Mouse (Mus musculus): ENCODE data around the gene Nucb1. TPM values are rescaled to one million over a fixed set of nuclear protein-coding genes. Genes with fewer than 3 reads are reported as not detected.

The Nucb1 gene
- polyA plus RNA-seq, 1 experiment, result 66.6 TPM

DNA sequence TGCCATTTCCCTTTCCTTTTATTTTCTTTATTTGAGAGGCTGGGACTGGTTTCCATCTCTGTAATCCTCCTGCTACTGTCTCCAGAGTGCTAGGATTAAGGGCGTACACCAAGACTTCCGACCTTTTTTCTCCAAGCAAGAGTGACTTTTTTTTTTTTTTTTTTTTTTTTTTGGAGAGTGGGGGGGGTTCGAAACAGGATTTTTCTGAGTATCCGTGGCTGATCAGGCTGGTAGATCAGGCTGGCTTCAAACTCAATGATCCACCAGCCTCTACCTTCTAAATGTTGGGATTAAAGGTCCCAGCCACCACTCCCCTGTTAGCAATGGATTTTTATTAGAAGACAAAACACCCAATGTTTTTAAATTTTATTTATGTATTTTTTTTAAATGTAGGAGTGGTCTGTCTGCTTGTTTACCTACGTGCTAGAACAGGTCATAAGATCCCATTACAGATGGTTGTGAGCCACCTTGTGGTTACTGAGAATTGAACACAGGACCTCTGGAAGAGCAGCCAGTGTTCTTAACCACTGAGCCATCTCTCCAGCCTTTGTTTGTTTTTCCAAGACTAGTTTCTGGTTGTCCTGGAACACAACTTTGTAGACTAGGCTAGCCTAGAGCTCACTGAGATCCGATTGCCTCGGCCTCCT is 16.4 kb upstream of the Nucb1 start:
- Histone ChIP-seq H3K4me1 (ENCODE audit: control insufficient read depth) (peaks cover 32% of the 10 kb centered on the region), H3K36me3 (ENCODE audit: control insufficient read depth) (peaks cover 44% of the 10 kb centered on the region)

GRCm38 (mm10) chr7:45525809-45526473 is 15.7 kb upstream of the Nucb1 start, which contains the start of the genes Ppp1r15a and Plekha4:
Gene Ppp1r15a (minus strand): TSS chr7:45526268.
Gene Plekha4 (plus strand): TSS chr7:45526330.
- H3K4me3 ChIP-seq (replicated peaks), result peak within 1 kb of the TSS; percentile 87
- H3K4me1 ChIP-seq (ENCODE audit: control insufficient read depth), result peaks cover 38% of the 10 kb centered on the region
- peaks cover 4% of the 10 kb centered on the region for H3K9me3 ChIP-seq (ENCODE audit: control insufficient read depth, low read length)
- TF ChIP-seq GATA1 (IDR thresholded peaks at IDR 0.05; ENCODE audit: low read length) (0 out of 2 replicates have a peak, but pooled peaks have one; percentile 16), TAL1 (IDR thresholded peaks at IDR 0.05; ENCODE audit: low read length) (no peak)
- peaks cover 23% of the 10 kb centered on the region for H3K27me3 ChIP-seq (ENCODE audit: control insufficient read depth)
- peaks cover 50% of the 10 kb centered on the region for H3K36me3 ChIP-seq (ENCODE audit: control insufficient read depth)

More for the DNA sequence above, 16.4 kb upstream of the Nucb1 start:
- Histone ChIP-seq H3K9me3 (ENCODE audit: control insufficient read depth, low read length) (peaks cover 4% of the 10 kb centered on the region), H3K27me3 (ENCODE audit: control insufficient read depth) (peaks cover 28% of the 10 kb centered on the region), H3K4me3 (replicated peaks) (peak overlapping the region; percentile 87)
- TF ChIP-seq GATA1 (IDR thresholded peaks at IDR 0.05; ENCODE audit: low read length) (no peak), TAL1 (IDR thresholded peaks at IDR 0.05; ENCODE audit: low read length) (no peak)

DNA sequence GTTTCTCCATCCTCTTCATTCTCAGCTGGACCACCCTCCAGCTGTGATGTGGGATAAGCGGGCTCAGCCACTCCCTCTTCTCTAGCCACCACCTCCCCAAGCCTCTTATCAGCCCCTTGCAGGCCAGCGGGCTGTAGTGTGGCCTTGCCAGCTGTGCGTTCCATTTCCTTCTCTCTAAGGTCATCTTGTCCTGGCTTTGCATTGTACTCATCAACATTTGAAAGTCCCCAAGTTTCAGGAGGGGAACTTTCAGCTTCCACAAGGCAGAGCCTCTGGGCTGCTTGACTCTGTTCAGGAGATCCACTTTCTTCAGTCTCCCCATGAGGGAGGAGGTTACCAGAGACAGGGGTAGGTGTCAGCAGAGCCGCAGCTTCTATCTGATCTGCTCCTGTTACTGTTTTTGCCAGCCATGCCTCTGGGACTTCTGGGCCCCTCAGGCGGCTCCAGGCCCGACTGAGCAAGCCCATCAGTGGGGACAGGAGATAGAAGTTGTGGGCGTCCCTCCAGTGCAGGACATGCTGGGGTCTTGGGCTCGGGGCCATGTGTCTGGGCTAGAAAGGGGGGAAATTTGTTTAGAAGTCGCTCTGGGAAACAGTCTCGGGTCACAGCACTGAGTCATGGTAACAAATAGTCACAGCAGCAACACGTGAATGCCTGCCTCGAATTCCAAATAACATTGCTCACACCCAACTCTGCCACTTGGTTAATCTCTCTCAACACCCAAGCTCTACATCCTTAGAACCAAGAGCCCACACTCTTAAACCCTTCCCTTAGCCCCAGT is 14.8 kb upstream of the Nucb1 start:
- H3K36me3 ChIP-seq (ENCODE audit: control insufficient read depth), result peaks cover 57% of the 10 kb centered on the region
- peaks cover 16% of the 10 kb centered on the region for H3K27me3 ChIP-seq (ENCODE audit: control insufficient read depth)
- H3K9me3 ChIP-seq (ENCODE audit: control insufficient read depth, low read length), result peaks cover 4% of the 10 kb centered on the region
- TF ChIP-seq GATA1 (IDR thresholded peaks at IDR 0.05; ENCODE audit: low read length) (peak; percentile 95), TAL1 (IDR thresholded peaks at IDR 0.05; ENCODE audit: low read length) (peak; percentile 100)
- H3K4me3 ChIP-seq (replicated peaks), result peak overlapping the region; percentile 87
- H3K4me1 ChIP-seq (ENCODE audit: control insufficient read depth), result peaks cover 42% of the 10 kb centered on the region

GRCm38 (mm10) chr7:45523678-45524170 is 13.5 kb upstream of the Nucb1 start:
- peaks cover 48% of the 10 kb centered on the region for H3K4me1 ChIP-seq (ENCODE audit: control insufficient read depth)

DNA sequence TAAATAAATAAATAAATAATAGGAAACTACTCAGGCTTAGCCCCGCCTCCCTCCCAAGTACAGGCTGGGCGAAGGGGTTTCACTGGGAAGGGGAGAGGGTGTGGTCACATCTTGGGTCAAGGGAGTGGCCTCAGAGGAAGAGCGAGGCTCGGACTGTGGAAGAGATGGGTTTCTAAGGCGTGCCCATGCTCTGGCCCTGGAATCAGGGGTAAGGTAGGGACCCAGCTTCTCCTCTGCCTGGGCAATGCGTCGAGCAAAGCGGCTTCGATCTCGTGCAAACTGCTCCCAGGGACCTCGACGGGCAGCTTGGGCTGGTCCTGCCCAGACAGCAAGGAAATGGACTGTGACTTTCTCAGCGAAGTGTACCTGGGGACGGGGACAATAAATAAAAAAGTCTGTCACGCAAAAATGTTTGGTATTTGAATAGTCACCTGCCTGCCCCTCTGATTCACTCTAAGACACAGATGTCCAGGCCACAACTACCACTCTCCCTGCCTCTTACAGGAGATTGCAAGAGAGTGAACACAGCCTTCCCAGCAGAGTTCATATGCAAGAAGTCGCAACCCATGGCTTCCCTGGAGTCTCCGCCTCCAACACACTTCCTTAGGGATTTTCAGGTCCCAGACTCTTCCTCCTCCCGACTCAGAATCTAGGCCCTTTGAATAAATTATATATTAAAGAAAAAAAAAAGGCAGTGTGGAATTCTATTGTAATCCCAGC is 12.9 kb upstream of the Nucb1 start:
- H3K4me3 ChIP-seq (replicated peaks), result peak overlapping the region; percentile 87
- peaks cover 53% of the 10 kb centered on the region for H3K4me1 ChIP-seq (ENCODE audit: control insufficient read depth)
- peaks cover 4% of the 10 kb centered on the region for H3K9me3 ChIP-seq (ENCODE audit: control insufficient read depth, low read length)
- peaks cover 72% of the 10 kb centered on the region for H3K36me3 ChIP-seq (ENCODE audit: control insufficient read depth)
- 0 out of 2 replicates have a peak, but pooled peaks cover 2% of the 10 kb centered on the region for H3K27me3 ChIP-seq (ENCODE audit: control insufficient read depth)
- no peak for TF ChIP-seq TAL1 (IDR thresholded peaks at IDR 0.05; ENCODE audit: low read length)
- no peak for TF ChIP-seq GATA1 (IDR thresholded peaks at IDR 0.05; ENCODE audit: low read length)

More at GRCm38 (mm10) chr7:45523678-45524170, 13.5 kb upstream of the Nucb1 start:
- H3K27me3 ChIP-seq (ENCODE audit: control insufficient read depth), result peaks cover 3% of the 10 kb centered on the region
- peaks cover 69% of the 10 kb centered on the region for H3K36me3 ChIP-seq (ENCODE audit: control insufficient read depth)
- peaks cover 4% of the 10 kb centered on the region for H3K9me3 ChIP-seq (ENCODE audit: control insufficient read depth, low read length)
- TF ChIP-seq GATA1 (IDR thresholded peaks at IDR 0.05; ENCODE audit: low read length) (no peak), TAL1 (IDR thresholded peaks at IDR 0.05; ENCODE audit: low read length) (no peak)
- H3K4me3 ChIP-seq (replicated peaks), result peak overlapping the region; percentile 87

DNA sequence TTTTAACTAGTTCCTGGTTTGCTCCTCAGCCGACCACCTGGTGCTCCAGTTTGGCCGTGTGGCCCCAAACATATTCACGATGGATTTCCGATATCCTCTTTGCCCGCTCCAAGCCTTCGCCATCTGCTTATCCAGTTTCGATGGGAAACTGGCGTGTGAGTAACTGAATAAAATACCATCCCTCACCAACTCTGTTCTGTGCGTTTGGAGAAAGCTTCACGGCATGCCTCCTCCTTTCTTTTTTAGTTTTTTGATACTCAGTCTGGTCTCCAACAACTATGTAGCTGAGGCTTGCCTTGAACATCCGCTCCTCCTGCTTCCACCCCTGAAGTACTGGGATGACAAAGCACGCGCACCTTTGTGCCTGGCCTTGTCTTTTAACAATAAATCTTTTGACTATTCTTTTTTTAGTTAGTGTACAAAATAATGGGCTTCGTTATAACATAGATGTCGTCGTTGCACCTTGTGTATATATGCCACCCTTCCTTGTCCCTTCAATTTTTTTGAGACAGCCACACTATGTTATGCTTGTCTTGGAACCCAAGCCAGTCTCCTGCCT is 12.1 kb upstream of the Nucb1 start:
- H3K36me3 ChIP-seq (ENCODE audit: control insufficient read depth), result peaks cover 72% of the 10 kb centered on the region
- H3K4me1 ChIP-seq (ENCODE audit: control insufficient read depth), result peaks cover 56% of the 10 kb centered on the region
- H3K9me3 ChIP-seq (ENCODE audit: control insufficient read depth, low read length), result peaks cover 4% of the 10 kb centered on the region
- no peak for TF ChIP-seq TAL1 (IDR thresholded peaks at IDR 0.05; ENCODE audit: low read length)
- no peak for TF ChIP-seq GATA1 (IDR thresholded peaks at IDR 0.05; ENCODE audit: low read length)
- no peaks in the 10 kb centered on the region for H3K27me3 ChIP-seq (ENCODE audit: control insufficient read depth)
- peak overlapping the region; percentile 87 for H3K4me3 ChIP-seq (replicated peaks)

- peaks cover 72% of the 10 kb centered on the region for H3K36me3 ChIP-seq (ENCODE audit: control insufficient read depth)
- H3K27me3 ChIP-seq (ENCODE audit: control insufficient read depth), result no peaks in the 10 kb centered on the region
- peak overlapping the region; percentile 87 for H3K4me3 ChIP-seq (replicated peaks)
- TF ChIP-seq TAL1 (IDR thresholded peaks at IDR 0.05; ENCODE audit: low read length) (no peak), GATA1 (IDR thresholded peaks at IDR 0.05; ENCODE audit: low read length) (no peak)
- H3K9me3 ChIP-seq (ENCODE audit: control insufficient read depth, low read length), result peaks cover 4% of the 10 kb centered on the region
- H3K4me1 ChIP-seq (ENCODE audit: control insufficient read depth), result peaks cover 53% of the 10 kb centered on the region
Measured at GRCm38 (mm10) chr7:45521728-45522184, 11.6 kb upstream of the Nucb1 start.

DNA sequence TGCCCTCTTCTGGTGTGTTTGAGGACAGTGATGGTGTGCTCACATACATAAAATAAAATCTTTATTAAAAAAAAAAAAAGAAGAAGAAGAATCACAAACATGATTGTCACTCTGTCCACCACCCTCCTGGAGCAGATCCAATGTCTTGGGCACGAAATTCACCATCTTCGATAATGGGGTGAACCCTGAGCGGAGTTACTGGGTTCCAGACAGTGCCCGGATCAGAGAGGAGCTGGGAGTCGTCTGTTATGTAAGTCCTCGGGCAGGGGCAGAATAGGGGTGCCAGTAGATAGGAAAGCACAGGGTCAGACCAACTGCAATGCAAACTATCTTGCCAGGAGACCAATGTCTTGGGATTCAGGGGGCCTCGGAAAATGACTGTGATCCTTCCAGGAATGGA is 10.4 kb upstream of the Nucb1 start:
- TF ChIP-seq TAL1 (IDR thresholded peaks at IDR 0.05; ENCODE audit: low read length) (no peak), GATA1 (IDR thresholded peaks at IDR 0.05; ENCODE audit: low read length) (no peak)
- peak overlapping the region; percentile 87 for H3K4me3 ChIP-seq (replicated peaks)
- H3K36me3 ChIP-seq (ENCODE audit: control insufficient read depth), result peaks cover 69% of the 10 kb centered on the region
- peaks cover 4% of the 10 kb centered on the region for H3K9me3 ChIP-seq (ENCODE audit: control insufficient read depth, low read length)
- H3K4me1 ChIP-seq (ENCODE audit: control insufficient read depth), result peaks cover 63% of the 10 kb centered on the region
- H3K27me3 ChIP-seq (ENCODE audit: control insufficient read depth), result no peaks in the 10 kb centered on the region

Data from erythroblast, embryonic 14.5 days (primary cell).